Mouse (Mus musculus) intestine, embryonic 14.5 days (tissue): ENCODE measurements around the gene Cfap100. TPM values are rescaled to one million over a fixed set of nuclear protein-coding genes. Genes with fewer than 3 reads are reported as not detected.

ENCODE experiments used
- ATAC-seq: fragments of 200-750 bp; cut with Nextera tagmentation; replicated peaks from 2 replicates; pipeline ENCODE4 v1.8.0; 2017; ENCODE audit warnings: low read depth, moderate number of reproducible peaks, moderate TSS enrichment, moderate library complexity; ENCODE audit not compliant: low FRiP score, low TSS enrichment
- DNase-seq: peaks from one replicate; pipeline ENCODE4 v3.0.0-alpha.2; 2018; ENCODE audit warnings: low spot score
- H3K27ac ChIP-seq: fragments of 300-500 bp; sonication (generic); 2 replicates; pipeline ENCODE4 v1.5.1; 2014; ENCODE audit warnings: low read depth, mild to moderate bottlenecking, control low read depth
- H3K27me3 ChIP-seq: fragments of 300-500 bp; sonication (generic); replicated peaks from 2 replicates; pipeline ENCODE4 v1.6.1; 2014; ENCODE audit warnings: low read length, control low read depth; ENCODE audit not compliant: control insufficient read depth, insufficient read depth
- H3K36me3 ChIP-seq: fragments of 300-500 bp; sonication (generic); 2 replicates; pipeline ENCODE4 v1.6.1; 2014; ENCODE audit warnings: low read length, control low read depth; ENCODE audit not compliant: control insufficient read depth, insufficient read depth
- H3K4me1 ChIP-seq: fragments of 300-500 bp; sonication (generic); replicated peaks from 2 replicates; pipeline ENCODE4 v1.6.1; 2014; ENCODE audit warnings: low read length, control low read depth, mixed read lengths; ENCODE audit not compliant: control insufficient read depth, insufficient read depth
- H3K4me2 ChIP-seq: fragments of 300-500 bp; sonication (generic); 2 replicates; pipeline ENCODE4 v1.6.1; 2014; ENCODE audit warnings: low read length
- H3K4me3 ChIP-seq: fragments of 300-500 bp; sonication (generic); 2 replicates; pipeline ENCODE4 v1.5.1; 2014; ENCODE audit warnings: low read depth, low read length, control low read depth, mixed read lengths
- H3K9ac ChIP-seq: fragments of 300-500 bp; sonication (generic); 2 replicates; pipeline ENCODE4 v1.6.1; 2014; ENCODE audit warnings: mild to moderate bottlenecking, low read length
- H3K9me3 ChIP-seq: fragments of 300-500 bp; sonication (generic); 2 replicates; pipeline ENCODE4 v1.6.1; 2016; ENCODE audit warnings: low read length, control low read depth; ENCODE audit not compliant: control insufficient read depth
- WGBS: fragments of 180-500 bp; shearing (Covaris S2); extraction: QIAGEN DNeasy Blood & Tissue Kit; methylation state at CpG from one replicate; pipeline ENCODE4 v1.1.7; 2014; 5-methylcytosine and 5-hydroxymethylcytosine counted together
- polyA plus RNA-seq: library from polyadenylated mRNA; unstranded; fragments of >200 nt; fragmentation: Nextera tagmentation; extraction: Ambion mirVana; gene quantifications from 2 replicates; pipeline ENCODE4 v1.2.1, GENCODE M21; 2014

The Cfap100 gene
- polyA plus RNA-seq, 1 experiment from 2014 or later, result 0.46 TPM

GRCm38 (mm10) chr6:90463228-90463862 is 34.7 kb upstream of the Cfap100 start:
- peaks cover 17% of the 10 kb centered on the region for H3K27me3 ChIP-seq
- H3K9ac ChIP-seq, result peak overlapping the region; percentile 45; the same call in 1 of the 2 replicates
- ATAC-seq (peak; percentile 70), DNase-seq (peak; percentile 81)
- no peaks in the 10 kb centered on the region for H3K9me3 ChIP-seq
- H3K4me1 ChIP-seq, result peaks cover 8% of the 10 kb centered on the region; the same call in 1 of the 2 replicates
- H3K4me2 ChIP-seq, result peak overlapping the region; percentile 99
- H3K27ac ChIP-seq, result no peak overlapping the region
- no peaks in the 10 kb centered on the region for H3K36me3 ChIP-seq
- H3K4me3 ChIP-seq, result peak overlapping the region; percentile 50
- WGBS, result under 1% methylated on average over 31 of the region's 31 CpGs

GRCm38 (mm10) chr6:90462841-90463227 is 34.2 kb upstream of the Cfap100 start:
- Histone ChIP-seq H3K9ac (peak overlapping the region; percentile 45; the same call in 1 of the 2 replicates), H3K4me2 (peak overlapping the region; percentile 99), H3K27ac (no peak overlapping the region), H3K4me1 (peaks cover 8% of the 10 kb centered on the region; the same call in 1 of the 2 replicates), H3K4me3 (peak overlapping the region; percentile 50), H3K9me3 (no peaks in the 10 kb centered on the region), H3K36me3 (no peaks in the 10 kb centered on the region), H3K27me3 (peaks cover 17% of the 10 kb centered on the region)
- WGBS, result under 1% methylated on average over 38 of the region's 38 CpGs
- DNase-seq, result peak; percentile 58
- peak; percentile 32; the same call in 1 of the 2 replicates for ATAC-seq

- Histone ChIP-seq H3K27me3 (peaks cover 17% of the 10 kb centered on the region), H3K36me3 (no peaks in the 10 kb centered on the region), H3K4me2 (peak within 1 kb of the TSS; percentile 99), H3K27ac (no peak within 1 kb of the TSS), H3K9me3 (no peaks in the 10 kb centered on the region), H3K4me3 (peak within 1 kb of the TSS; percentile 50), H3K9ac (peak within 1 kb of the TSS; percentile 45; the same call in 1 of the 2 replicates), H3K4me1 (peaks cover 8% of the 10 kb centered on the region; the same call in 1 of the 2 replicates)
- DNase-seq (peak; percentile 80), ATAC-seq (peak; percentile 72)
- under 1% methylated on average over 63 of the region's 70 CpGs for WGBS
Measured at GRCm38 (mm10) chr6:90462181-90462706, 33.6 kb upstream of the Cfap100 start, which contains the start of gene Klf15. TSS of gene Klf15 (plus strand) at chr6:90462576.

DNA sequence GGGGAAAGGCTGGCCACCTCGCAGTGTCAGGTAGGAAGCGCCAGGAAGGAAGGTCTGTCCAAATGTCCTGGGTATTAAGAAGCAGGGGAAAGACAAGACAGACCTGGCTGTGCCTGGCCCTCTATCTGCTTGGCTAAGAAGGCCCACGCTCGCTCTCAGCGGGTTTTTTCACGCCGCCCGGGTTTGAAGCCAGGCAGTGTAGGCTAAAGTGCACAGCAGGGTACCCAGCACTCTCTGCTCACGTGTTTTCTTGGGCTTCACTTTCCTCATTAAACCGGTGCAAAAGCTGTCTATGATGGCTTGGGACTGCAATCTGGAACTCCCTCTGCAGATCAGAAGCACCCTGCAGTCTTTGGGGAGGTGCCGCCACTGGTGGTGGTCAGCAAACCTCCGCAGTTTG is 33.2 kb upstream of the Cfap100 start:
- ATAC-seq, result no peak
- H3K4me1 ChIP-seq, result peaks cover 8% of the 10 kb centered on the region; the same call in 1 of the 2 replicates
- H3K27me3 ChIP-seq, result peaks cover 17% of the 10 kb centered on the region
- H3K9ac ChIP-seq, result peak overlapping the region; percentile 37; the same call in 1 of the 2 replicates
- peak overlapping the region; percentile 50 for H3K4me3 ChIP-seq
- H3K9me3 ChIP-seq, result no peaks in the 10 kb centered on the region
- no peak for DNase-seq
- no peak overlapping the region for H3K27ac ChIP-seq
- H3K4me2 ChIP-seq, result peak overlapping the region; percentile 99
- no peaks in the 10 kb centered on the region for H3K36me3 ChIP-seq
- WGBS, result 21% methylated on average over 12 of the region's 12 CpGs

GRCm38 (mm10) chr6:90461181-90461580 is 32.6 kb upstream of the Cfap100 start:
- Histone ChIP-seq H3K4me3 (no peak overlapping the region), H3K9ac (no peak overlapping the region), H3K27ac (no peak overlapping the region), H3K36me3 (no peaks in the 10 kb centered on the region), H3K27me3 (peaks cover 17% of the 10 kb centered on the region), H3K9me3 (no peaks in the 10 kb centered on the region), H3K4me2 (no peak overlapping the region), H3K4me1 (peaks cover 8% of the 10 kb centered on the region; the same call in 1 of the 2 replicates)
- WGBS, result 48% methylated on average over 2 of the region's 2 CpGs
- ATAC-seq (no peak), DNase-seq (no peak)

GRCm38 (mm10) chr6:90457421-90457820 is 28.8 kb upstream of the Cfap100 start:
- H3K4me3 ChIP-seq, result no peak overlapping the region
- H3K27me3 ChIP-seq, result peaks cover 17% of the 10 kb centered on the region
- no peaks in the 10 kb centered on the region for H3K4me1 ChIP-seq
- H3K36me3 ChIP-seq, result no peaks in the 10 kb centered on the region
- H3K4me2 ChIP-seq, result no peak overlapping the region
- 75% methylated on average over 2 of the region's 2 CpGs for WGBS
- DNase-seq (no peak), ATAC-seq (no peak)
- H3K9me3 ChIP-seq, result no peaks in the 10 kb centered on the region
- H3K27ac ChIP-seq, result no peak overlapping the region
- H3K9ac ChIP-seq, result no peak overlapping the region

GRCm38 (mm10) chr6:90453751-90454150 is 25.2 kb upstream of the Cfap100 start:
- no peak overlapping the region for H3K27ac ChIP-seq
- H3K4me2 ChIP-seq, result no peak overlapping the region
- H3K9ac ChIP-seq, result no peak overlapping the region
- no peaks in the 10 kb centered on the region for H3K36me3 ChIP-seq
- WGBS, result 92% methylated on average over 5 of the region's 5 CpGs
- no peak overlapping the region for H3K4me3 ChIP-seq
- no peaks in the 10 kb centered on the region for H3K27me3 ChIP-seq
- H3K4me1 ChIP-seq, result no peaks in the 10 kb centered on the region
- no peak for ATAC-seq
- no peaks in the 10 kb centered on the region for H3K9me3 ChIP-seq
- no peak for DNase-seq

DNA sequence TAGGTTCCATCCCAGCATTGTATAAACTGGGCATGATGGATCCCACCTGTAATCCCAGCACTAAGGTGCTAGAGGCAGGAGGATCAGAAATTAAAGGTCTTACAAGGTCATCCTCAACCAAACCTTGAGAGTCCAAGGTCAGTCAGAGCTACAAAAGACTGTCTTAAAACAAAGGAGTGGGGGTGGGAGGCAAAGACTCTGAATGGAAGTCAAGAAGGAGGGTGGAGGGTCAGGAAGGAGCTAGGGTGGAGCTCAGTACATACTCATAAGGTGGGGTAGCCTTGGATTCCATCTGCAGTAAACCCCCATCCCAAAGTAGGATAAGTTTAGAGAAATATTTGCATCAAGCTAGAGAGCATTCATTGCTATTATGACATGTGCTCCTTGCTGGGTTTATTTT is 24.0 kb upstream of the Cfap100 start:
- Histone ChIP-seq H3K27me3 (no peaks in the 10 kb centered on the region), H3K4me1 (no peaks in the 10 kb centered on the region), H3K27ac (no peak overlapping the region), H3K9ac (no peak overlapping the region), H3K4me2 (no peak overlapping the region), H3K4me3 (no peak overlapping the region), H3K36me3 (no peaks in the 10 kb centered on the region), H3K9me3 (no peaks in the 10 kb centered on the region)
- no peak for DNase-seq
- ATAC-seq, result no peak

DNA sequence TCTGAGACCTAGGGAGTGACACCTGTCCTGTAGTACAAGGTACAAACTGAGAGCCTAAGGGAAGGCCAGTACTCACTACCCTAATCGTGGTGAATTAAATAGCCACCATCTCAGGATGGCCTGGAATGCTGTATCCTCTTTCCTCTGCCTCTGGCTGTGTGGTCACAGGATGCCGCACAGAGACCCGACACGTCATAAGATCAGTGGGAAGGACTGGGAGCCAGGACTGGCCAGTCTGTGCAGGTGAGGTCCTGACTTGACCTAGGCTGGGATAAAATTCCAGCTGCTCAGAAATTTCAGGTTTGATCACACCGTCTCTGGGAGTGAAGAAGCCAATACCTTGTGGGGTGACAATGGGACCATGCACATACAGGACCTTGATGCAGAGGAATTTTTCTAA is 22.9 kb upstream of the Cfap100 start:
- Histone ChIP-seq H3K4me3 (no peak overlapping the region), H3K4me2 (no peak overlapping the region), H3K4me1 (no peaks in the 10 kb centered on the region), H3K36me3 (no peaks in the 10 kb centered on the region), H3K9me3 (no peaks in the 10 kb centered on the region), H3K27ac (no peak overlapping the region), H3K9ac (no peak overlapping the region), H3K27me3 (no peaks in the 10 kb centered on the region)
- 90% methylated on average over 5 of the region's 5 CpGs for WGBS
- DNase-seq (no peak), ATAC-seq (no peak)
